Mouse (Mus musculus) liver, postnatal 0 days (tissue): ENCODE data around the gene Phf21a.

Source experiments
- CTCF ChIP-seq: sonication (generic); IDR thresholded peaks from 2 replicates; pipeline ENCODE4 v1.5.1; 2016; ENCODE audit warnings: antibody characterized with exemption, low read depth
- EP300 ChIP-seq: IDR thresholded peaks from 2 replicates; pipeline ENCODE4 v1.6.1; 2016; ENCODE audit warnings: antibody characterized with exemption, low read depth, mild to moderate bottlenecking

- peak; percentile 71 for TF ChIP-seq CTCF
- TF ChIP-seq EP300: no peak
Measured at GRCm38 (mm10) chr2:92330840-92331239, 237.9 kb downstream of the Phf21a start.
